Mouse (Mus musculus) megakaryocyte, embryonic 14.5 days (primary cell): ENCODE results near the gene Mab21l3. TPM values are rescaled to one million over a fixed set of nuclear protein-coding genes. Genes with fewer than 3 reads are reported as not detected.

ENCODE experiments used
- H3K27me3 ChIP-seq: replicated peaks from 2 replicates; pipeline ENCODE3; 2012; ENCODE audit warnings: inconsistent platforms
- H3K36me3 ChIP-seq: replicated peaks from 2 replicates; pipeline ENCODE3; 2012; ENCODE audit warnings: low read length, inconsistent platforms, mixed read lengths
- H3K4me1 ChIP-seq: 2 replicates; pipeline ENCODE4 v1.6.1; 2012; ENCODE audit warnings: inconsistent platforms
- H3K4me3 ChIP-seq: replicated peaks from 2 replicates; pipeline ENCODE3; 2012; ENCODE audit warnings: moderate library complexity, mild to moderate bottlenecking, inconsistent platforms
- H3K9me3 ChIP-seq: 2 replicates; pipeline ENCODE4 v1.6.1; 2012; ENCODE audit warnings: inconsistent platforms
- FLI1 ChIP-seq: IDR thresholded peaks from 2 replicates; pipeline ENCODE4 v1.6.1; 2012; ENCODE audit warnings: low read length, inconsistent platforms, mixed read lengths
- GATA1 ChIP-seq: IDR thresholded peaks from 3 replicates; pipeline ENCODE4 v1.6.1; 2012; ENCODE audit warnings: mixed read lengths, low read length, inconsistent platforms, borderline replicate concordance
- polyA plus RNA-seq: library from polyadenylated mRNA; stranded (reverse); fragments of >175 nt; gene quantifications from 2 replicates; pipeline ENCODE4 v1.2.3, GENCODE M21; 2012; ENCODE audit warnings: low replicate concordance; ENCODE audit not compliant: insufficient read depth

Gene Mab21l3
- polyA plus RNA-seq, 1 experiment: 0.19 TPM

DNA sequence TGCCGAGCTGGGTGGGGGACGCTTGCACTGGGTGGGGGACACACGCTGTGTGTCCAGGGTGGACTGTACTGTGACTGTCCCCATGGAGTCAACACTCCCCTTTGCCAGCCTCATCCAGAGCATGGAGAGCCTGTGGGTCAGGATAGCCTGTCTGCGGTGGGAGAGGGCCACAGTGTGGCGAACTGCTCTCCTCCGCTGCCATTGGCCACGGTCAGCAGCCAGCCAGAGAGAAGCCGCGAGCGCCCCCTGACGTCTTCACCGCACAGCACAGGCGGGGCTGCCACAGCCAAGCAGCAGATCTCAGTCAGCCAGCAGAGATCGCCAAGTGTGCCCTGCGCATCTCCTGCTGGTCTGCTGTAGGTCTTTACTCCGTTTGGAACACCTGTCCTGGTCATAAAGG lies 42.6 kb downstream of the Mab21l3 start:
- H3K4me3 ChIP-seq: peak overlapping the region; percentile 82
- TF ChIP-seq GATA1 (no peak), FLI1 (no peak)
- no peaks in the 10 kb centered on the region for H3K9me3 ChIP-seq
- H3K4me1 ChIP-seq: peaks cover 46% of the 10 kb centered on the region
- H3K36me3 ChIP-seq: no peaks in the 10 kb centered on the region
- peaks cover 19% of the 10 kb centered on the region for H3K27me3 ChIP-seq

- Histone ChIP-seq H3K36me3 (no peaks in the 10 kb centered on the region), H3K27me3 (peaks cover 17% of the 10 kb centered on the region), H3K4me1 (peaks cover 52% of the 10 kb centered on the region), H3K4me3 (no peak overlapping the region), H3K9me3 (no peaks in the 10 kb centered on the region)
- TF ChIP-seq FLI1 (no peak), GATA1 (no peak)
Measured at GRCm38 (mm10) chr3:101805562-101806004, 43.2 kb downstream of the Mab21l3 start.

- H3K9me3 ChIP-seq: no peaks in the 10 kb centered on the region
- H3K27me3 ChIP-seq: peaks cover 17% of the 10 kb centered on the region
- no peak overlapping the region for H3K4me3 ChIP-seq
- H3K4me1 ChIP-seq: peaks cover 57% of the 10 kb centered on the region
- no peaks in the 10 kb centered on the region for H3K36me3 ChIP-seq
- TF ChIP-seq GATA1 (no peak), FLI1 (no peak)
Measured at GRCm38 (mm10) chr3:101804971-101805561, 43.7 kb downstream of the Mab21l3 start.

DNA sequence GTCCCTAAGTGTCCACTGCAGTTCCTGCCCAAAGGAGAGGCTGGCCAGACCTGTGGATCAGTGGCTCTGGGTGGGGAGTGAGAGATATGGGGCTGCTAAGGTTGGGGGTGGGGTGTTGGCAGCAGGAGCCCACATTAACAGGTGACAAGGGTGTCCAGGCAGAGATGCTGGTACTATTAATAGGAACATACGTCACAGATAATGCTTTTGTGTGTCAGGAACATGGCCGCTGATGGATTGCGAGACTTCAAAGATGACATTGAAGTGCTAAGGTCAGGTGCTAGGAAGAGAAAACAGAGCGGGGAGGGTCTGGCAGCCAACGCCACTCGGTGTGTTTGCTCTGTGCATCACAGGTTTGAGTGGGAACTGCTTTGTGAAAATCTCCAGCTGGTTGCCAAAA lies 44.4 kb downstream of the Mab21l3 start:
- Histone ChIP-seq H3K27me3 (peaks cover 17% of the 10 kb centered on the region), H3K9me3 (no peaks in the 10 kb centered on the region), H3K4me3 (no peak overlapping the region), H3K36me3 (no peaks in the 10 kb centered on the region), H3K4me1 (peaks cover 64% of the 10 kb centered on the region)
- TF ChIP-seq FLI1 (no peak), GATA1 (no peak)

DNA sequence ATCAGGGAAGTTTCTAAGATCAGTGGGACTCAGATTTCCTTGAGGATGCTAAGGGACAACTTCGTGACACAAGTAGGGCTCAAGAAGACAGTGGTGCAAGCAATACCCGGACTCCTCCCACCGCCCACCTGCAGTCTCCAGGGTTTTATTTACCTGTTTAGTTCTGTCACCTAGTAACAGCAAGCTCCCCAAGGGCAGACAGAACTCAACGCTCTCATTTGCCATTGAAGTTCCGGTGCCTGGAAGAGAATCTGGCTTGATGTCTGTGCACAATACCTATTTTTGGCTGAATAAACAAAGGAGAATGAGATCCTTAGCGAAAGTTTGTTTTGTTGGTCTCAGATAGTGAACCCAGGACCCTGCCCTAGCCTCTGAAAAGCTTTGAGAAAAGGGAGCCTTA lies 45.0 kb downstream of the Mab21l3 start:
- Histone ChIP-seq H3K36me3 (no peaks in the 10 kb centered on the region), H3K27me3 (peaks cover 17% of the 10 kb centered on the region), H3K4me3 (no peak overlapping the region), H3K4me1 (peaks cover 70% of the 10 kb centered on the region), H3K9me3 (no peaks in the 10 kb centered on the region)
- no peak for TF ChIP-seq FLI1
- no peak for TF ChIP-seq GATA1

- H3K4me3 ChIP-seq: no peak overlapping the region
- H3K27me3 ChIP-seq: peaks cover 10% of the 10 kb centered on the region
- peaks cover 80% of the 10 kb centered on the region for H3K4me1 ChIP-seq
- H3K36me3 ChIP-seq: no peaks in the 10 kb centered on the region
- no peak for TF ChIP-seq GATA1
- TF ChIP-seq FLI1: no peak
- H3K9me3 ChIP-seq: no peaks in the 10 kb centered on the region
Measured at GRCm38 (mm10) chr3:101802746-101803145, 46.0 kb downstream of the Mab21l3 start.

- TF ChIP-seq FLI1: no peak
- no peak for TF ChIP-seq GATA1
- Histone ChIP-seq H3K4me1 (peaks cover 93% of the 10 kb centered on the region), H3K4me3 (peak overlapping the region; percentile 86), H3K36me3 (no peaks in the 10 kb centered on the region), H3K27me3 (peaks cover 2% of the 10 kb centered on the region), H3K9me3 (no peaks in the 10 kb centered on the region)
Measured at GRCm38 (mm10) chr3:101800596-101801018, 48.2 kb downstream of the Mab21l3 start.

DNA sequence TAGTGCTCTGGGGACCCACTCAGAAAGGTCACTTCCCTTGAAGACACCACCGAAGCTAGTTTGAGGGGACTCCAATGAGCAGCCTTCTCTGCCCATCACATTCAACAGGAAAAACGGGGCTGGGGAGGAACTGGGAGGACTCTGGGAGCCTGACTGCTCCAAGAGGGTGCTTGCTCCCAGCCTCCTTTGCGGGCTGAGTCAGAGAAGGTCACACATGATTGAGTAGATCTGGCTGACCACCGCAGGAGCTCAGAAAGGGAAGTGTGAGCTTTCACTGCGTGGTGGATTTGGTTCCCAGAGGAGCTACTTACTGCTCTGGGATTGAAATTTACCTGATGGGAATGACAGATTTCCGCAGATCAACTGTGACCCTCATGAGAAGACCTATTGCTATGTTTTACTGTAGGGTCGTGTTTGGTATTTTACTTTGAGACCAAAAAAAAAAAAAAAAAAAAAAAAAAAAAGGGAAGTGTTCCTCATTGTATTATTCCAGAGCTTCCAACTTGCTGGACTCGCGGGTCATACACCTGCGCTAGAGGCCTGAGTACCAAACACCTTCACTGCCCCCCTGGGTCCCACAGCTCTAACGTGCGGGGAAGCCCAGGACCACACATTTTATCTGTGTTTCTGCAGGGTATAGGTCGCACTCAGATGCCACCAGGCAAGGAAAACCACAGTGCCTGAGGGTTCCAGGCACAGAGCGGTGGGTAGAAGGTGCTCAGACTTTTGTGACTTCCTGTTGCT lies 48.7 kb downstream of the Mab21l3 start:
- peak overlapping the region; percentile 86 for H3K4me3 ChIP-seq
- H3K27me3 ChIP-seq: peaks cover 4% of the 10 kb centered on the region
- no peaks in the 10 kb centered on the region for H3K9me3 ChIP-seq
- TF ChIP-seq GATA1 (no peak), FLI1 (no peak)
- no peaks in the 10 kb centered on the region for H3K36me3 ChIP-seq
- H3K4me1 ChIP-seq: peaks cover 93% of the 10 kb centered on the region

DNA sequence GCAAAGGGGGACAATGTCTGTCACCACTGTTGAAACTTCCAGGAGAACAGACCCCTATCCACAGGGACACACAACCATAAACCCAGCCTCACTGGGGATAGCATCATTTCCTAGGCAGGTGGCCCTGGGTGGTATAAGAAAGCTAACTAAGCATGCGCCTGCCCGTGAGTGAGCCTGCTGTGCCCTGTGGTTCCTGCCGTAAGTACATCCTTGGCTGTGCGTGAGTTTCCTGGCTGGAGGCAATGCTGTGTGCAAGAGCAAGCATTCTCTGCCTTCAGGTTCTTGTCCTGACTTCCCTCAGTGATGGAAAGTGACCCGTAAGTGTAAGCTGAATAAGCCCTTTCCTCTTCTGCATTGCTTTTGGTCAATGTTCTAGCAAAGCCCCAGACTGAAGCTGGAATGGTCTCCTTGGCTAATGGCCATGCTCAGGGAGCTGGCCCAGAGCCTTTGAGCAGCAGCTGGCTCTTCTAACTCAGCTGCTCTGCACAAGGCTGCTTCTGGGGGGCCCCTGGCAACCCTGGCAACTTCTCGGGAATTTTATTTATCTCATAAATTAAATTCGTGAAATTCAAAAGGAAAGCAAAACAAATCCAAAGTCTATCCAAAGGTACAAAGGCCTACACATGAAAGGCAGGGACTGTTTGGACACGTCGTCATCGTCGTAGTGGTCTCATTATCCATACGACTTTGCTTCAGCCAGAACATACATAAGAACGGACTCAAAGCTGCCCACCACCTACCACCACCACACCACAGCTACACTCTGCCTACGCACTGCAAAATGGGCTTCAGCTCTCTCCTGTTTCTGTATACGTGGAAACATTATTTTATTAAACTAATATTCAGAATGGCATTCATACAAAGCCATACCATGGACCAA lies 50.7 kb downstream of the Mab21l3 start:
- Histone ChIP-seq H3K4me3 (no peak overlapping the region), H3K27me3 (peaks cover 12% of the 10 kb centered on the region), H3K4me1 (peaks cover 83% of the 10 kb centered on the region), H3K36me3 (no peaks in the 10 kb centered on the region), H3K9me3 (no peaks in the 10 kb centered on the region)
- TF ChIP-seq FLI1 (no peak), GATA1 (no peak)

DNA sequence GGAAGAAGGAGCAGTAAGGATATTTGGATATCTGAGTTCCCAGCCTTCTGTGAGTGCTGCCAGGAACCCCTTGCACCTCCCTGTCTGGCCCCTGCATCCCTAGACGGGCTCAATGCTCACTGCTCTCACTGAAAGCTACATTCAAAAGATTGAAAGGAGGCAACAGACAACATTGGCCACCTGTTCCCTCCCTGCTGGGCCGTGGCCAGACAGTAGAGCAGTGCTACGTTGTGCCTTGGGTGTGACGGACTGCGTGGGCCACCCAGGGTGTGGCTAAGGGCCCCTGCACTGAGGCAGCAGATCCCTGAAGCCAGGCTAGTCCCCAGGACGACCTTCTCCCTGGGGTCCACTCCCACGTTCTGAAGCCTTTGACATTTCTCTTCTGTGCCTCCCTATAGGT lies 52.5 kb downstream of the Mab21l3 start:
- no peak for TF ChIP-seq GATA1
- Histone ChIP-seq H3K27me3 (peaks cover 12% of the 10 kb centered on the region), H3K4me1 (peaks cover 74% of the 10 kb centered on the region), H3K4me3 (no peak overlapping the region), H3K36me3 (no peaks in the 10 kb centered on the region), H3K9me3 (no peaks in the 10 kb centered on the region)
